Mouse (Mus musculus) G1E (cell line): Measurements from ENCODE around the gene Irak2.

ENCODE experiments used
- CTCF ChIP-seq: IDR thresholded peaks from 2 replicates; pipeline ENCODE4 v1.5.1; 2012; ENCODE audit warnings: low read depth, low read length, inconsistent platforms, mixed read lengths
- GATA1 ChIP-seq: IDR thresholded peaks from 2 replicates; pipeline ENCODE4 v1.6.1; 2012; ENCODE audit warnings: borderline replicate concordance, low read length, inconsistent platforms, mixed read lengths
- POLR2AphosphoS5 ChIP-seq: IDR thresholded peaks from 2 replicates; pipeline ENCODE4 v1.6.1; 2012; ENCODE audit warnings: low read depth, low read length, inconsistent platforms; ENCODE audit not compliant: insufficient replicate concordance
- TAL1 ChIP-seq: conservative IDR thresholded peaks from 2 replicates; pipeline ENCODE4 v1.6.1; 2012; ENCODE audit warnings: low read depth, low read length, inconsistent platforms, mixed read lengths

DNA sequence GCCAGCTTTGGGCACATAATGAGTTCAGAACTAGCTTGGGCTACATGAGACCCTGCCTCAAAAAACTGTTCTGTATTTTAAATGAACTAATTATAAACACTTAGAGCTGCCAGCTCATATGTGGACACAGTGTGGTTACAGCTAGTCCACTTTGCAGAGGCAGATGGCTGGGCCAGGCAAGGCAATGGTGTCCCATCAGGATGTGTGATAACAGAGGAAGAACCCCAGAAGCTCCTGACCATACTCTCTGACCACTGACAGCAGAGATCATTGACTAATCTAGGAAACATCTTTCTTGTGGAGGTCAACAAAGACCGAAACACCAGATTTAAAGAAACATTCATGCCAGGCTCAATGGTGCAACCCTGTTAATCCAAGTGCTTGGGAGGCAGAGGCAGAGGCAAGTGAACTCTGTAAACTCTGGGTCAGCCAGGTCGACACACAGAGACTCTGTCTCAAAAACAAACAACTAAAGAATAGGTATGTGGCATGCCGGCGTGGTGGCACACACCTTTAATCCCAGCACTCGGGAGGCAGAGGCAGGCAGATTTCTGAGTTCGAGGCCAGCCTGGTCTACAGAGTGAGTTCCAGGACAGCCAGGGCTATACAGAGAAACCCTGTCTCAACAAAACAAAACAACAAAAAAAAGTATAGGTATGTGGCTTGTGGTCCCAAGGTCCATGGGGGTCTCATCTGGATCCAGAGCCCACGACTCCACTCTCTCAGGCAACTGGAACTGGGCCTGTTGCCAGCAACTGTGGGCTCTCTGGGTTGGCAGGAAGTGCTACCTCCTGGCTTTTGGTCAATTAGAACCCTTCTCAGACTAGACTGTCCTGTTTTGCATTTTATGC is 11.3 kb downstream of the Irak2 start:
- TF ChIP-seq CTCF, result no peak
- TF ChIP-seq TAL1, result no peak
- TF ChIP-seq GATA1, result no peak
- TF ChIP-seq POLR2AphosphoS5, result no peak
